Mouse (Mus musculus): Measurements from ENCODE around the gene Mrm1. TPM values are rescaled to one million over a fixed set of nuclear protein-coding genes. Genes with fewer than 3 reads are reported as not detected.

Mrm1 gene
- total RNA-seq, 2 experiments from 2014 or later = 4.7 to 6.2 TPM

DNA sequence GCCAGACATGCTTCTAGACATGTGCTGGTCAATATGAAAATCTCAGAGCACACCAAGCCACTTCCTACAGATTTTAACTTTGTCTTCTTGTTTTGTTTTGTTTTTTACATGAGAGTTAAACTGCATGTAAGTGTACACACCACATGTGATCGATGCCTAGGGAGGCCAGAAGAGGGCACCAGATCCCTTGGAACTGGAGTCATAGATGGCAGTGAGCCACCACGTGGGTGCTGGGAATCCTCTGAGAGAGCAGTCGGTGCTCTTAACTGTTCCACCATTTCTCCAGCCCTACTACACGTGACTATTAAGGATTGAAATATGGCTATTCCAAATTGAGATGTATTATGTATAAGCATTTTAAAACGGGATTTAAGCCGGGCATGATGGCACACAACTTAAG, 2.0 kb downstream of the Mrm1 start:
- DNase-seq (ENCODE audit: low spot score) = no peak

DNA sequence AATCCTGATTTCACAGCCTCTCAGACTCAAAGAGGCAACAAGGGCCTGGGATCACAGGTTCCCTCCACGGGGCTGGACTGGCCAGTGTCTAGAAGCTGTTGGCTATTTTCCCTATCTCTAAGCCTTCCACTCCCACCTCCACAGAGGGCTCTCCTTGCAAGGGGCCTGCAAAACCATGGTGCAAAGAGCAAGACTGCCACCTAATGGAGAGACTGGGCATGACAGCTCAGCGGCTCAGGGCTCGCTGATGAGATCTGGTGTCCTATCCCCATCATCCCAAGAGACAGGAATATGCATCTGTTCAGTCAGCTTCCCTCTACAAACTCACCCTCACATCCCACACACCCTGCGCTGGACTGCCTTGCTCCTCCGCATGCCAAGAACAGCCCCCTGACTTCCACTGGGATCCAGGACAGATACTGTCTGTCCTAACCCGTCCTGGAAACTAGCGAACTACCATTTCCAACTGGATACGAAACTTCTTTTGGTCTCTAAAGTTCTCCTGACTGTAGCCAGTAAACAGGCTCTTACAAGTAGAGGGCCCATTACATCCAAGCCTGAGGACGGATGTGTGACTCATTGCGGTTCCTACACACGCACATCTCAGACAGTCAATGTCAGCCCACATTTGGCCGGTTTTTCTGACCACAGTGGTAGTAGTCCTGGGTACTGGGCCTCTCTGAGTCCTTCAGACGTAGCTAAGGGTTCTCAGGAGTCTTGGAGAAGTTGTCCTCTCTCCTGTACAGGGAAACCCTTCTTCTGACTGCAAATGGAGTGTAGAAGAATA, 5.4 kb downstream of the Mrm1 start:
- DNase-seq (ENCODE audit: low spot score) = peak; percentile 74

DNA sequence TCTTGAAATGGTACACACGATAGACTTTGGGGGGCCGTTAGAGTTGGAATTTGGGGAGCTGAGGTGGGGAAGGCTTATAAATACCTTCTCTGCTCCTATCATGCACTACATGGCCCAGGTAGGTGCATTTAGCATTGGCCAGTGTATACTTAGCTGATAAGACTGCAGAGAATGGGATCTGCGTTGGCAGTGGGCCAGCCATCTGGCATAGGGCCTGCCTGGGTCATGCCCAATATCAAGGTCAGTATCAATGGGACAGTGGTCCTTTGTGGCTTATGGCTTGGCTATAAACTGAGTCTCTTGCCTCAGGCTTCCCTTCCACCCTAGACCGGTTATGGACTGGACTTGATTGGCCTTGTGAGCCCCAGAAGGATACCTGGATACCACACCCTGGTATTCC, 14.9 kb downstream of the Mrm1 start:
- DNase-seq (ENCODE audit: low spot score) = no peak

DNA sequence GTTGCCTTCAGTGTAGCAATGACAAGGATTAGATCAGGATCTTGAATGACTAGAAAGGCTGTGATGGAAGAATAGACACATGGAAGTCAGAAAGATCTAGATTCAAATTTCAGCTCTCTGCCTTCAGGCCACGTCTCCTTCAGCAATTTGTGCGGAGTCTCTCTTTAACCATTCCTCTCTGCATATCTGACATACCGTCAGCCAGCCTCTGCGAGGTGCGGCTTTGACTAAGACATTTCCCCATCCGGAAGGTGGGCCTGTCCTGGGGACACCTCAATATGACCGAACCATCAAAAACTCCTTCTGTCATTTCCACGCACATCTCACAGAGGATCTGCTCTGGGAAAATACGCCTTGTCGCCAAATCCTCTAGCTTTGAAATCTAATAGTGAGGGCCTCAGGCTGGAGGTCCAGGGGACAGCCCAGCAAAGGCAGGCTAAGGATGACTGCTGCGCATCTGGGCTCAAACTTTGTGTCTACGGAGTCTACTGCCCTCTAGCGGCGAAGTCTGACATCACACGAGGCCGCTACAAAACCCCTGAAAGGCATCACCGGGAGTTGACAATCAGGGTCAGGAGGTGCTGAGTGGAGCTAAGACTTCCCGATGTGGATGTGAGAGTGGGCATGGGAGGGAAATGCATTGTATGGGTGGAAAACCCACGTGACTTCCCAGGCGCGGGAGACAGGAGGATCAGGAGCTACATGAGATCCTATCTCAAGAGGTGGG, 21.5 kb downstream of the Mrm1 start:
- peak; percentile 72 for DNase-seq (ENCODE audit: low spot score)

DNA sequence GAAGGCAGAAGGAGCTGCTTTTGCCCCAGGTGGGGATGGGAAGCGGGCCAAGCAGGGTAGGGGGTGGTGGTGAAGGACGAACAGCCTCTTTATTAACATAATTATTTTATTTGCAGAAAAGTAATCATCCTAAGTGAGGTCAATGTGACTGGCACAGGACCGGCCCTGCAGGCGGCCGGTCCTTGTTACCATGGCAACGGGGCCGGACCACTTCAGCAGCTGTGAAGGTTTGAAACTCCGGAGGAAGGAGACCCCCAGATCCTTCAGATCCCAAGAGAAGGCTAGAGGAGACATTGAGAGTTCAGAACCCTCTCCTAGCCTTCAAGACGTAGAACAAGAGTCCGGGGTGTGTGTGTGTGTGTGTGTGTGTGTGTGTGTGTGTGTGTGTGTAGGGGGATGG, 22.3 kb downstream of the Mrm1 start:
- DNase-seq (ENCODE audit: low spot score) = no peak

DNA sequence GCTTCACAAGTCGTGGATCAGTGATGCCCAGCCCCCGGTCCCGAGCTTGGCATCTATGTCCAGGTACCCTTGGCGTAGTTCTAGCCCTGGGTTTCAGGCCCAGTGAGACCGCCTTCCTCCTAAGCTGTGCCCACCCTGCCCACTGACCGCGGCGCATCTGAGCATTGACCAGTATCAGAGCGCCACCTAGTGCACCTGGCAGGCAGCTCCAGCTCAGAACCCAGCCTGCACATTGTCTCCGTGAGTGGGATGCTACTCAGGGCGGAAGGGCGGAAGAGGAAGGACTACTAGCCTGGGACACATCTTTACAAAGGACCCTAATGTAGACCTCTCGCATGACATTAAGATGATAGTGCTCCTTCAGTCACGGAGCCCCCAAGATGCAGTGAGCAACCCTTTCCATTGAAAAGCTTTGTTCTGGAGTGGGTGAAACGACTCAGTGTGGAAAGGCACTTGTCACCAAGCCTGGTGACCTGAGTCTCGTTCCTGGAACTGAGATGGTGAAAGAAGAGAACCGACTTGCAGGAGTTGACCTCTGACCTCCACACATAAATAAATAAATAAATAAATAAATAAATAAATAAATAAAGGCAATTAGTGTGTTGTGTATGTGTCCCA, 24.7 kb downstream of the Mrm1 start:
- peak; percentile 30 for DNase-seq (ENCODE audit: low spot score)

DNA sequence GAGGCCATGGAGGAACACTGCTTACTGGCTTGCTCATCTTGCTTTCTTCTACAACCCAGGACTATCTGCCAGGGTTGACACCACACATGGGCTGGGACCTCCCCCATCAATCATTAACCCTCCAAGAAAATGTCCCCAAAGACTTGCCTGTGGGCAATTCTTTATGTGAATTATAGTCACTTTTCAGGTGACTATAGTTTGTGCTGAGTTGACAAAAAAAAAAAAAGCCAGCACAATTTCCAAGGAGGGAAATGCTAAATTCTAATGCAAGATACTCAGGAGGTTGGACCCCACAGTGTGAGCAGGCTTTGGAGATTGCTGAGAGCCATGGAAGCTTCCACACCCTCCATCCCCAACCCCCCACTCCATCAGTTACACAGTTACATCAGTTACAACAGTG, 25.8 kb downstream of the Mrm1 start:
- no peak for DNase-seq (ENCODE audit: low spot score)

DNA sequence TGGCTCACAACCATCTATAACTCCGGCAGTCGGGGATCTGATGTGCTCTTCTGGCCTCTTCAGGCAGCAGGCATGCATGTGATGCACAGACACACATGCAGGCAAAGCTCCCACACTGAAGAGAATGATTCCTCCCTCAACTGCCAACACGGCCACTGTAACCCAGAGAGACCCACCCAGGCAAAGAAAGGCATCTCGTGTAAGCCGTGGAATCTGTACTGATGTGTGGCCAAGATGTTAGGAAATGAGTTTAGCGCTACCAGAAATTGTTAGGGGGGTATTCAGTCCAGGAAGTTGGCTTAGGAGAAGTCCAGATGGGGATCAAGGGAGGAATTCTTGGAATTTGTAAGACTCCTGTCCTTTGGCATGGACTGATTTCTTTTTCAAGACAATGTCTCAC, 28.9 kb downstream of the Mrm1 start:
- DNase-seq (ENCODE audit: low spot score) = no peak

DNA sequence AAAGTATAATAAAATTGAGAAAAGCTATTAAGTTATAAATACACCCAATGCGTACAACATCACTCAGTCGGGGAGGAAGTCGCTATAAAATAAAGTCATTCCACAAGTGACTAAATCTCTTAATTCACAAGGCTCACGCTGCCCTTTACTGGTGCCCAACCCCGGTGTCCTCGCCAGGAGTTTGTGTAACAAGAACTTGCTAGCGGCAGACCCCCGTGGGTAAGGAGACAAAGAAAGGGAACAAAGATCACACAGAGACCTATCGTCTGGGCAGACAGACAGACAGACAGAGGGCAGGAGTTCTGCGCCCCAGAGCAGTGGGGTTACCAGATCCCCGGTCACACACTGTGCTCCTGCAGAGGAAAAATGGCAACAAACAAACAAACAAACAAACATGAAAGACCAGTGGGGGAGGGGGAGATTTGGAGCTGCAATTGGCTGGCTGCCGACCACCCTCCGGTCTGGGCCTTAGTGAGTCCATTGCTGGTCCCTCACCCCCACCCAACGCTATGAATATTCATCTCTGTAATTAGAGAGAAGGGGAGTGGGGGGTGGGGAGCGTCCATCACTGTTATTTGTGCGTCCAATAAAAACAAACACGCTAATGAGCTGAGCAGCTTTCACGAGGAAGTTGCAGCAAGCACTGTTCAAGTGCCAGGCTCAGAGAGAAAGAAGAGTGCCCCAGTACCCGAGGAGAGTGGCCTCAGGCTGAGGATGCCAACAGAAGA, 39.0 kb downstream of the Mrm1 start:
- DNase-seq (ENCODE audit: low spot score) = no peak

DNA sequence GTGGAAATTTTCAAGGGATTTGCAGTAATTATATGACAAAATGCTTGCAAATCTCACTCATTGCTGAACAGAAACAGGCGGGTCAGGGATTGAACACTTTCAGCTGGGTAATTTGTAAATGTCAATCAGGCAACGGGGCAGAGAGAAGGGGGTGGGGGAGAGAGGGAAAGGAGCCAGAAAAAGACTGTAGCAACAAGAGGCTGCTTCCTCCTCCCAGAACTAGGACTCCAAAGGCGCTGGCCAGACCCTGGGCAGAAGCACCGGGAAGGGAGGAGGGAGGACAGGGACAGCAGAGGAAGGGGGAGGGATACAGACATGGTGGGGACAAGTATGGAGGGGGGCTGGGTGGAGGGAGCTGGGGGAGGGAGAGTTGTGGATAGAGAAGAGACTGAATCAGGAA, 43.8 kb downstream of the Mrm1 start:
- no peak for DNase-seq (ENCODE audit: low spot score)

DNA sequence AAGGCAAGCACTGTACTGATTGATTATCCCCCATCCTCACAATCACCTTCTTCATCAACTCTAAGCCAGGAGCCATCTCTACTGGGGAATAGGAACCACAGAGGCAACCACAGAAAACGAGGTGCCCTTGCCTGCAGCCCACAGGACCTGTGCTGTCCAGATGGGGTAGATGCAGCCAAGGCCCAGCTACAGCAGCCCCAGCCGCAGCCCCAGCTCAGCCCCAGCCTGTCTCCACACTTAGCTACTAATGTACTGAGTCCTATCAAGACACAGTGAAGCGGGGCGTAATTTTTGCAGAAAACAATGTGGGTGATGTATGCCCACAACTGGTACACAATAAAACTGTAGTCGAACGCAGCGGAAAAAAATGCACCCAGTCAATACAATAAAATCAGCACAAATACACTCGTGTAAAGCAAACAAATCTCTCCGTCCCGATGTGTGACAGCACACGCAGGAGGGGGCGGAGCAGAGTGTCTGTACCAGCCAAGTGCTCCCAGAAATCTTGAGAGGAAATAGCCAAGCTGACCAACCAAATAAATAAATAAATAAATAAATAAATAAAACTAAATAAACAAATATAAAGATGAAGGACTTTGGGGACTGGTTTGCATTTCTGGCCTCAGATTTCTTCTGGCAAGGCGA, 44.3 kb downstream of the Mrm1 start:
- DNase-seq (ENCODE audit: low spot score) = no peak

DNA sequence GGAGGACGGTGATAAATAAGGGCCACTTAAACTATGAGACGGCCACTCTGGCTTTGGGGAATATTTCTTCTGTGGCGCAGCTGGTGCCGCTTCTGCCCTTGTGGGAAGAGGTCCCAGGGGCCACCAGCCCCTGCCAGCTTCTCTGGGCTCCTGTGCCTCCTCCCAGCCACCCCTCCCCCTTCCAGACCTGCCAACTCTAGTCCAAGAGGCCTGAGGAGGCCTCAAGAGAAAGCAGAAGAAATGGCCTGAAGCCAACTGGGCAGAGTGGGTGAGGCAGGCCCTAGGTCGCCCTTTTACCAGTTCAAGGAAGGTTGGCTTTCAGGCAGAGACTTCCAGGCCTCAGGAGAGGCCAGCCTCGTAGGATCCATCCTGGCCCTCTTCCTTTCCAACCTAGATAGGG, 51.4 kb downstream of the Mrm1 start:
- DNase-seq (ENCODE audit: low spot score) = no peak

DNA sequence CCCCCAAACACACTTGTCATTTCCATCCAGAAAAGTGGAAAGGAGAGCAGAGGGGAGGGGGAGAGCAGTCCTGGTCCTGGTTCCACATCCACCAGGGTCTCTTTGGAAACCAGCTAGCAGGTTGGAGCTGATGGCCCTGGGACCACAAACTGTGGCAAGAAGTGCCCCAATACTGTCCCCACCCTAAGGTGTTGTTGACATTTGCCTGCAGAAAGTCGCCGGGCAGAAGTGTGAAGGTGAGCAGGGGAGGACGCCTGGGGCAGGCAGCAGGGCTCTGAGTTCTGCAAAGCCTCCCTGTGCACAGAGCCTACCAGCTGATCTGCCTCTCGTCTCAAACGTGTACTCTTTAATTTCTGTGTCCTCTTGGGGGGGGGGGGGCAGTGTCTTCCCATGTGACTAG, 54.2 kb downstream of the Mrm1 start:
- DNase-seq (ENCODE audit: low spot score) = no peak

DNA sequence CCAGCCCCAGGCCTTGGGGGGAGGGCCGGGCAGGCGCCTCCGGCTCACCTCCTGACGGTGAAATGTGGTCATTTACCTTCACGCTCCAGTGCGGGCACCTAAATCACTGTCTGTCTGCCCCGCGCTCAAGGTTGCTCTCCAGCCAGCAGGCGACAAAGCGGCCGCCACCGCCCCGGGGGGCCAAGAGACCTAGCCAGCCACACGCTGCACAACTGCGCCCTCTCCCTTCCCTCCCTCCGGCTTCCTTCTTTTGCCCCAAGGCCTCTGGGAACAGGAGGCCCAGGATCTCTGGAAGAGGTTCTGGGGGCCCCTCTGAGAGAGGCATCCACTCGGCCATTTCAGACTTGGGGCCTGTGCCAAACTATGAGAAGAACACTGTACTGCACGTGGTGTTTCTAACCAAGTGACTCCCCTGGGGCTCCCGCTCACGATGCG, 54.8 kb downstream of the Mrm1 start:
- no peak for DNase-seq (ENCODE audit: low spot score)

DNA sequence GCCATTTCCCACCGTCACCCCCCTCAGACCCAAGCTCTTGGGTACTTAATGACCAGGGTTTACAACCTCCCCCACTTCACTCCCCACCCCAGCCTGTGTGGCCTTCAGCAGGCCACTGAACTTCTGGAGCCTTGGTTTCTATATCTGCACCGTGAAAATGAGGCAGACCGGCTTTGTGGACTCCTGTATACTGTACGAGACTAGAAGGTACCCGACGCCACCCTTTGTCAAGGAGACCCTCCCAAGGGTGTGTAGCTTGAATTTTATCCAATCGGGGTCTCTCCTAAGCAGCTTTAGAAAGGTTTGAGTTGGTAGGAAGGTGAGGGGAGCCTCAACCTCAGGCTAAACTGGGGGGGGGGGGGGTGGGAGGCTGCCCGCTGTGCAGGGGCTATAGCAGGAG, 55.2 kb downstream of the Mrm1 start:
- DNase-seq (ENCODE audit: low spot score) = no peak

Other genes with a start within 250 kb of the Mrm1 start
- gene Dhrs11, start 9.5 kb upstream of the Mrm1 start, total RNA-seq (2021) = 10 to 100 TPM; 25.5 to 31.0 TPM
- 10 to 100 TPM; 31.6 to 32.4 TPM for gene Ggnbp2, start 51.3 kb upstream of the Mrm1 start, total RNA-seq (2021)
- gene Myo19, start 60.6 kb upstream of the Mrm1 start, total RNA-seq (2021) = 1 to 10 TPM; 1.4 to 2.4 TPM
- 1 to 10 TPM; 3.8 to 5.9 TPM for gene Pigw, start 60.8 kb upstream of the Mrm1 start, total RNA-seq (2021)
- gene Znhit3, start 96.9 kb upstream of the Mrm1 start, total RNA-seq (2021) = 10 to 100 TPM; 15.6 to 17.3 TPM
- gene Car4, start 138.3 kb upstream of the Mrm1 start, total RNA-seq (2021) = 1 to 10 TPM; 4.8 to 5.8 TPM